Mouse (Mus musculus) layer of hippocampus, adult 2 months (tissue): ENCODE measurements at regions not wholly inside any gene's neighbourhood (a gene's known extent, or its start where the extent isn't known, plus 50 kb on each side); places are given as distances from the start of the nearest gene placed in this dataset.

ENCODE experiments used
- DNase-seq, 2 experiments: peaks; one replicate each; pipeline ENCODE4 v3.0.0; 2022; ENCODE audit warnings: low spot score in 2 of 2
- H3K27ac ChIP-seq: fragments of 200-600 bp; 2 replicates; pipeline ENCODE4 v1.8.1; 2022
- H3K4me3 ChIP-seq: fragments of 200-600 bp; 2 replicates; pipeline ENCODE4 v1.8.1; 2022; ENCODE audit warnings: mild to moderate bottlenecking
- CTCF ChIP-seq: fragments of 200-600 bp; conservative IDR thresholded peaks from 2 replicates; pipeline ENCODE4 v1.8.1; 2022; ENCODE audit warnings: antibody characterized with exemption, mild to moderate bottlenecking, moderate library complexity

DNA sequence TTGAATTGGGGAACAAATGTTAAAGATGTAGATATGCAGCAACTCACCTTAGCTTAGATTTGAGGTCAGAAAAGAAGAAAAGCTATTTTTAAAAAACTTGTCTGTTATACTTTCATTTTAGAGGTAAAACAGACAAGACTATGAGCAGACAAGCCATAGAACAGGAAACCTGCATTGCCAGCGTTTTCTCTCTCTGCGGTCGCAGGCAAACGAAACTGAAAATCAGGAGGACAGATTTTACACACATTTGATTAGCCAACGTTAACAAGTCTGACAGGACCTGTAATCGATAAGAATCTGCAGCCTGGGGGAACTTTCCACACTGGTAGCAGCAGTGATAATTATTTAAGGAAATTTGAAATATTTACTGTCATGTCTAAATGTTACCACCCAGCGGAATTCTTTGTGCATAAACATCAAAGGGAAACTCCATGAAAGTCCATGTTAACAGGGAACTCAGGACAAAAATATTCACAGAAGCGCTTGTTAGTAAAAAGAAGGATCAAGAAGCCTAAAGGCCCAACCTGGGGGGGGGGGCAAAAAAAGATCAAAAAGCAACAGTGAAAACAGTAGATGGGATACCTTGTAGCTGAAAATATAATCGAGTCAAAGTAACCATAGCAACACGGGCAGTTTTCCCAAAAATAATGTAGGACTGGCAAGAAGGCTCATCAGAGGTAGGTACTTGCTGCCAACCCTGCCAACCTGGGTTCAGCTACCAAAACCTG lies 142.5 kb upstream of the Jmjd1c start:
- Histone ChIP-seq H3K27ac (peak overlapping the region; percentile 32), H3K4me3 (peak overlapping the region; percentile 8; the same call in 1 of the 2 replicates)
- DNase-seq, result no peak
- no peak for TF ChIP-seq CTCF

DNA sequence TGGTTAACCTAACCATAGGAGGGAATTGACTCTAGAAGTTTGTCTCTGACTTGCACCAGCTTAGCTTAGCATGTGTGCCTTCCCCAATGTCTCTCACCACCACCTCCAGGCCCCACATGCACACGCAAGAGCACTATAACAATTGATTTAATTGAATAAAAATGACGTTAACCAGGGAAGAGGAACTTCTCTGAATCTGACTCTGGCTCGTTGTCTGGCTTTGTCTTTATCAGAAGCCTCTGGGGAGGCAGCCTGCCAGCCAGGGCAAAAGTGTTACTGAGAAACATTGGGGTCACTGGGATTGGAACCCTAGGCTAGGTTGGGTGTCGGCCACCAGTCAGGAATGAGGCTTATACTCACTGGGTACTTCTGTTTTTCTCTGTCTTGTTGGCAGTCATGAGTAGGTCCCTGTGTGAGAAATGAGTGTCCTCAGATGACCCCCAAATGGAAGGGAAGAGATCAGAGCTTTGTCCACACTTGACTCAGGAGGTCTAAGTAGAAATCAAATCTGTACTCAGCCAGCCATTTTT lies 141.9 kb upstream of the Jmjd1c start:
- Histone ChIP-seq H3K4me3 (no peak overlapping the region), H3K27ac (no peak overlapping the region)
- TF ChIP-seq CTCF, result no peak
- no peak for DNase-seq

DNA sequence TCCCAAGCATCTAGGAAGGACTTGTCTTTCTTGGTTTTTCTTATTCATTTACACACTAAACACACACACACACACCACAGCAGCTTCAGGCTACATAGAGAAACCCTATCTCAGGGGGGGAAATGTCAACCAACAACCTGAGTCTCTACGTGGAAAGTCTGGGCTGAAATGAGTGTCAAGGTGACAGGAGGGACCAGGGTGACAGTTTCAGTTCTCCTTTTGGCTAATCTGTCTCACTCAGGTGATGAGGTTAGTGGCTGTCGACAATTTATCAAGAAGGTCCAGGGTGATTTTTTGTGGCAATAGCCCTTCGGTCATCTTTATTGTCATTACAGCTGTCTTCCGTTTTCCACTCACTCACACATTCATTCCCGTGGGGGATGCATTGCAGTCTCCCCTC lies 140.5 kb upstream of the Jmjd1c start:
- Histone ChIP-seq H3K4me3 (no peak overlapping the region), H3K27ac (no peak overlapping the region)
- DNase-seq, result no peak
- no peak for TF ChIP-seq CTCF

DNA sequence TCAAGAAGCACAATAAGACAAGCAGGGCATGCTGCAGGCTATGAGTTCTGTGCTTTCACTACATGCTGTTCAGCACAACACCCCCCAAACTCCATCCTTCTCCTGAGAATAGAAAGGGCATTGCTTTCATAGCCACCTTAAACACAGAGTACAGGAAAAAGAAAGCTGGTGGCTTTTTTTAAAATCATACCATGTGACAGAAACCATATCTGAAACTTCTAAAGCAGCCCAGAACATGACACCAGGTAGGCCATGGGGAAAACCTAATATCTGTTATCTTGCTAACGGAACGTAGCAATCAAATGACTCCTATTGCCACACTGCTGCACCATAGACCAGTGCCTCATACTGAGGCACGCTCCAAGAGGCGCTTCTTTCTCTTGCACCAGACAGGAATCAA lies 139.3 kb upstream of the Jmjd1c start:
- no peak overlapping the region for H3K4me3 ChIP-seq
- DNase-seq, result no peak
- TF ChIP-seq CTCF, result no peak

DNA sequence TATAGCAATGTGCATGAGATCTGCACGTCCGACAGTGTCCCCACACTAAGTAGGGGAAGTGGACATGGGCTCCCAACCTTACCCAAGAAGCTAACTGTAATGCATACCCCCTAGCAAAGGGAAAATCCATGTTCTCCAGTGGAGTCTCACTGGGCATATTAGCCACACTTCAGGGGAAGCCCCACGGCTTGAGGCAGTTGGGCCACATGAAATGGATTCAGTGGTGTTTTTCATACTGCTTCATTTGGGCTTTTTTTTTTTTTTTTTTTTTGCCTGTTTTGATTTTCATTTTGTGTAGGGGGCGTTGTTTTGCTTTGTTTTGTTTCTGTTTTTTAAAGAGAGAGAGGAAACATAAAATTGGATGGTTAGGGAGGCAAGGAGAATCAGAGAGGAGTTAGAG lies 138.6 kb upstream of the Jmjd1c start:
- Histone ChIP-seq H3K27ac (no peak overlapping the region), H3K4me3 (no peak overlapping the region)
- no peak for DNase-seq
- no peak for TF ChIP-seq CTCF

More for the DNA sequence above, 139.3 kb upstream of the Jmjd1c start:
- H3K27ac ChIP-seq, result no peak overlapping the region
